Mouse (Mus musculus): ENCODE measurements around the gene Gzf1. TPM values are rescaled to one million over a fixed set of nuclear protein-coding genes. Genes with fewer than 3 reads are reported as not detected.

Gzf1 gene
- total RNA-seq, 2 experiments from 2014 or later, result 3.1 to 5.3 TPM

DNA sequence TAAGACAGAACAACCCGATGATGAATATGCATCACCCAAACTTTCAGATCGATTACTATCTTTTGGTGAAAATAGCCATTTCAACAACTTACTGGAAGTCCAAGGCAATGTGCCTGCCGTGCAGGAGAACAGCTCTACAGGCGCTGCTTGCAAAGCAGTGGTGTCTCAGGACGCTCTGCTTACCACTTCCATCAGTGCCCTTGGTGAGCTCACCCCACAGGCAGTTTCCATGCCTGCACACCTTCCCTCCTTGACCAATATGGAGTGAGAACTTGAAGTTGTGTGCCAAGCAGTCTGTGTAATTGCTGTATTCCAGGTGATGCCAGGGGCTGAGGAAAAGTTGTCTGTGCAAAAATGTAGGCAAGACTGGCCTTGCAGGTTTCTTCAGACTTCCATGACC is 10.0 kb downstream of the Gzf1 start:
- ATAC-seq (replicated peaks; ENCODE audit: low FRiP score, poor library complexity, severe bottlenecking), result no peak

DNA sequence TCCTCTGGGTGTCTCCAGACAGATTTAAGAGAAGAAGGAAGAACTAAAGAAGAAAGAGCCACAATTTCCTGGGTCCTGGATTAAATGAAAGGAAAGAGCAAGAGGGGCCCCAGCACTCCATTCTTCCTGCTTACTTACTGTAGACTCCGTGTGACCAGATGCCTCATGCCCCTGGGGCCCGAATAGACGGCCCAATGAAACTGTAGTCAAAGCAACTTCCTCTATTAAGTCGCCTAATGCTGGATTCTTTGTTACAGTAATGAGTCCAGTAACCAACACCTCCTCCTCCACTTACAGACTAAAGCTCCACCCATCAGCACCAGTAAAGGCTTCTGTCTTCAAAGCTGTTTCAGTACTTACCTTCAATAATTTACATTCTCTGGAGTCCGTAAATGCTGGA is 17.7 kb downstream of the Gzf1 start:
- ATAC-seq (replicated peaks; ENCODE audit: low FRiP score, poor library complexity, severe bottlenecking), result no peak

- ATAC-seq (replicated peaks; ENCODE audit: low FRiP score, poor library complexity, severe bottlenecking), result peak; percentile 64
Observed at GRCm38 (mm10) chr2:148706409-148707201, 25.8 kb downstream of the Gzf1 start.

GRCm38 (mm10) chr2:148707202-148707530 is 26.3 kb downstream of the Gzf1 start:
- ATAC-seq (replicated peaks; ENCODE audit: low FRiP score, poor library complexity, severe bottlenecking), result no peak

GRCm38 (mm10) chr2:148712326-148712725 is 31.5 kb downstream of the Gzf1 start:
- no peak for ATAC-seq (replicated peaks; ENCODE audit: low FRiP score, poor library complexity, severe bottlenecking)

DNA sequence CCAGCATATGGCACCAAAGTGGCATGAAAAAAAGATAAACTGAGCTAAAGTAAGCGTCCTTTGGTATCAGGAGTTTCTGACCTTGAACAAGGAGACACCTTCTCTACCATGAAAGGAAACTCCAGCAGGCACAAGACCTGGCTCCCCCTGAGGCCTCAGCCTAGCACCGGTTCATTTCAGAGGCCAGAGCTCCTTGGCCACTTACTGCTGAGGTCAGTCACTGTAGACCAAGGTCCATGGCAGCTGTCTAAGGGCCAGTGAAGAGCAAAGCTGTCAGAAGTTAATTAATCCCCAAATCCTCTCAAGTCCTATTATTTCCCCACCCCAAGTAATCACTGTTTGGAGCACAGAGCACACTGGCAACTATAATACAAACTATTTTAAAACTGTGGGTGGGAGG is 36.2 kb downstream of the Gzf1 start:
- no peak for ATAC-seq (replicated peaks; ENCODE audit: low FRiP score, poor library complexity, severe bottlenecking)

DNA sequence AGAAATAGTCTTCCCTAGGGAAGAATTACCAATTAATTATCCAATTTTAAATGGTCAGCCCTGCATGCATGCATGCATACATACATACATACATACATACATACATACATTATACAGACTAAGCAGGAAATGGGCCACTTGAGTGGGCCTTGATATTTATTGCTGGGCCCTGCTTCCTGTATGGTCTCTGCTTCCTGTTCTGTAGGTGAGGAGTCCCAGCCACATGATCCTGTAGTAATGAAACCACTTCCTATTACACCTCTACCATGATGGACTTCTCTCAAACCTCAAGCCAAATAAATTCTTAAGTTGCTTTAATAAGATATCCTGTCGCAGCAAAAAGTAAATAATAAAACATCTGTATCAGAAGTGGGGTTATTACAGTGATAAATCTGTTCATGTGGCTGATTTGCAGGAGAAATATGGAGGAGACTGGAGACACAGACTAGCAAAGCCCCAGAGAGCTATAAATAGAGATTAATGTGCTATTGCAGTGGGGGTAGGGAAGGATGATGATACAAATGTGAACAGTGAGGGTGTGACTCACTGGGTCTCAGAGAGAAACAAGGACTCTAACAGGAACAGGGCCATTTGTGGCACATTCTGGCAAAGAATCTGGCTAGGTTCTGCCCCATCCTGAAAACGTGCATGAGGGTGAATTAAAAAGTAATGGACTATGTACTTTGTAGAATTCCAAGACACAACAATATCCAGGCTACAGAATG is 38.6 kb downstream of the Gzf1 start:
- ATAC-seq (replicated peaks; ENCODE audit: low FRiP score, poor library complexity, severe bottlenecking), result no peak

DNA sequence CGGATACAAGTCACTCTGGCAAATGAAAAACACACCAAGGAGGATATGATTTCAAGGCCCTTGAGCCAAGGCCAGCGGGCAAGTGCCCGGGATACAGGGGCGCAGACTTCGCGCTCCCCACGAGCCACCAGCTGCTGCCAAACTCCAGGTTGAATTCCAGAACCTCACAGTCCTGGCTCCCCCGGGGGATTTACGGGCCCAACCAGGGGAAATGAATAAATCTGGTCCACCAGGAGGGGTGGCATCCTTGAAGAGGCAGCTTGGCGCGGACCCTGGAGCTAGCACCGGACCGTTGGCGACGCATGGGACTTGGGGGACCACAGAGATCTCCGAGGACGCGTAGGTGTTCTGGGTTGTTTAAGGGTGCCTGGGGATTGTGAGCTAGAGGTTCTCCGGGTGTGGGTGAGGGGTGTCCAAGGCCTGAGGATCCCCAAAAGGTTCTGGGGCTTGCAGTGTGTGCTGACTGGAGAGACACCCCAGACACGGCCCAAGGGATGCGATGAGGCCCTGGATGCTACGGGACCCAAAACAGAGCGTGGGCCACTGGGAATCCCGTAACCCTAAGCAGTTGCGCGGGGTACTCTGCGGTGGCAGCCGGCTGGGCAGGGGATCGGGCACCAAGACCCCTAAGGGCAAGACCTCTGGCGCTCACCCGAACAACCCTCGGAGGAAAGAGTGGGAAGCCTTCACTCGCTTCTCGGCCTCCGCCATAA is 50.9 kb downstream of the Gzf1 start:
- ATAC-seq (replicated peaks; ENCODE audit: low FRiP score, poor library complexity, severe bottlenecking), result no peak

DNA sequence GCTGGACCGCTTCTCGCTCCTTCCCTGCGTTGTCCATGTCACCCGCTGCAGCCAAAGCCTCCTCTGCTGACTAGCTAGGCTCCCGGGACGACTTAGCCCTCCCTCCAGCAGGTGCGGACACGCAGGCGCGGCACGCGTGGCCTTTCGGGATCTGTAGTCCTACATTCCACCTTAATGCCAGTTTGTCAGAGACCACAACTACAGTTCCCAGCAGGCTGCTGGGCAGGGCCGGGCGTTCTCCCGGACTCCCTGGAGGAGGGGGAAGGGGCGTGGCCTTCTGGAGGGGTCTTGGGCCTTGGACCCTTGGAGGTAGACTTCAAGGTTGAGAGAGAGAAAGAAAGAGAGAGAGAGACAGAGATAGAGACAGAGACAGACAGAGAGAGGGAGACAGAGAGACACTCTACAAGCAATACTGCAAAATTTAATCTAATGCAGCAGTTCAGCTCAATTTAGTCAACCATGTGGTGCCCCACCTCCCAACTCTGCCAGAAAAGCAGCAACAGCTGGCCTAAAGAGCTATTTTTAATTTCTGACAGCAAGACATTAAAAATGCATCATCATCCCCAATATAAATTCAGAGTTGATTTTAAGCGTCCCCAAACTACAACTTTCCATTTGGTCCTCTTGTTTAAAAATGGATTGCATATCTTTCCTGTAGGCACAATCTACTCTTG is 51.6 kb downstream of the Gzf1 start, which contains the start of gene Napb:
Napb (minus strand) TSS at position 141 of the 674 bp plus-strand sequence.
- ATAC-seq (replicated peaks; ENCODE audit: low FRiP score, poor library complexity, severe bottlenecking), result 0 out of 2 replicates have a peak, but pooled peaks have one; percentile 49

Other genes with a start within 250 kb of the Gzf1 start
- gene Cd93, start 237.5 kb upstream of the Gzf1 start, total RNA-seq (2015; ENCODE audit: low replicate concordance), result 8.8 and 14.2 TPM in 2 replicates
- gene Cd93, start 237.5 kb upstream of the Gzf1 start, total RNA-seq (2017; ENCODE audit: low replicate concordance), result 9.1 and 9.4 TPM in 2 replicates
- 10.7 and 19.6 TPM in 2 replicates for gene Nxt1, start 8.4 kb upstream of the Gzf1 start, total RNA-seq (2015; ENCODE audit: low replicate concordance)
- gene Nxt1, start 8.4 kb upstream of the Gzf1 start, total RNA-seq (2017; ENCODE audit: low replicate concordance), result 9.6 and 23.8 TPM in 2 replicates
- not detected in 2 replicates for gene Napb, start 51.4 kb downstream of the Gzf1 start, total RNA-seq (2015; ENCODE audit: low replicate concordance)
- gene Napb, start 51.4 kb downstream of the Gzf1 start, total RNA-seq (2017; ENCODE audit: low replicate concordance), result 0.28 TPM in 1 of 2 replicates, not detected in the other
- gene Cstl1, start 69.3 kb downstream of the Gzf1 start, total RNA-seq (2015; ENCODE audit: low replicate concordance), result not detected in 2 replicates
- gene Cstl1, start 69.3 kb downstream of the Gzf1 start, total RNA-seq (2017; ENCODE audit: low replicate concordance), result not detected in 2 replicates
- not detected in 2 replicates for gene Cst11, start 90.5 kb downstream of the Gzf1 start, total RNA-seq (2015; ENCODE audit: low replicate concordance)
- gene Cst11, start 90.5 kb downstream of the Gzf1 start, total RNA-seq (2017; ENCODE audit: low replicate concordance), result not detected in 2 replicates
- not detected in 2 replicates for gene 8030411F24Rik, start 101.0 kb downstream of the Gzf1 start, total RNA-seq (2015; ENCODE audit: low replicate concordance)
- gene 8030411F24Rik, start 101.0 kb downstream of the Gzf1 start, total RNA-seq (2017; ENCODE audit: low replicate concordance), result not detected in 2 replicates
- gene Cst12, start 108.3 kb downstream of the Gzf1 start, total RNA-seq (2015; ENCODE audit: low replicate concordance), result not detected in 2 replicates
- gene Cst12, start 108.3 kb downstream of the Gzf1 start, total RNA-seq (2017; ENCODE audit: low replicate concordance), result not detected in 2 replicates
- gene Cst8, start 117.8 kb downstream of the Gzf1 start, total RNA-seq (2015; ENCODE audit: low replicate concordance), result not detected in 2 replicates
- not detected in 2 replicates for gene Cst8, start 117.8 kb downstream of the Gzf1 start, total RNA-seq (2017; ENCODE audit: low replicate concordance)
- gene Cst13, start 139.1 kb downstream of the Gzf1 start, total RNA-seq (2015; ENCODE audit: low replicate concordance), result not detected in 2 replicates
- gene Cst13, start 139.1 kb downstream of the Gzf1 start, total RNA-seq (2017; ENCODE audit: low replicate concordance), result not detected in 2 replicates
- not detected in 2 replicates for gene Cst9, start 154.1 kb downstream of the Gzf1 start, total RNA-seq (2015; ENCODE audit: low replicate concordance)
- gene Cst9, start 154.1 kb downstream of the Gzf1 start, total RNA-seq (2017; ENCODE audit: low replicate concordance), result not detected in 2 replicates
- not detected in 2 replicates for gene 9230104L09Rik, start 184.0 kb downstream of the Gzf1 start, total RNA-seq (2015; ENCODE audit: low replicate concordance)
- gene 9230104L09Rik, start 184.0 kb downstream of the Gzf1 start, total RNA-seq (2017; ENCODE audit: low replicate concordance), result not detected in 2 replicates
- gene Cst3, start 194.7 kb downstream of the Gzf1 start, total RNA-seq (2015; ENCODE audit: low replicate concordance), result 123 and 150 TPM in 2 replicates
- 60.1 and 103 TPM in 2 replicates for gene Cst3, start 194.7 kb downstream of the Gzf1 start, total RNA-seq (2017; ENCODE audit: low replicate concordance)

All from erythroblast, adult 5-6 weeks (primary cell).